Mouse (Mus musculus) MN1 (cell line): Measurements from ENCODE around the gene Mosmo.

ENCODE experiments used
- DNase-seq: peaks from one replicate; pipeline ENCODE4 v3.0.0-alpha.2; 2016; ENCODE audit warnings: low spot score

The Mosmo gene

DNA sequence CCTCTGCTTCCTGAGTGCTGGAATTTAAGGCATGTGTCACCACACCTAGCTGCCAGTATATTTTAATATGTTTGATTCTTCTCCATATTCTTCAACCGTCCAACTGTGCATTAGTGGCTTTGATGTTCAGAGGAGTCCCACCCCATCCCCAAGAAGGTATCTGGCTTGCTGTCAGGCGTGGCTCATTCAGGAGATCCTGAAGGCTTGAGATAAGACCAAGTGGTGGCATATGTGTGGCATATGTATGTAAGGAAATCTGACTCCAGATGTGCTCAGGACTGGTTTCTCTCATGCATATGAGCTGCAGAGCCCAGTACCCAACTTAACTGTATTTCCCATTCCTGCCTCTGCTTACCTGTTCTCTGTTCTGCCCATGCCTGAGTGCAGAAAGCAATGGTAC, 100.6 kb downstream of the Mosmo start:
- no peak for DNase-seq
